Mouse (Mus musculus): ENCODE results near the gene Tnfsf9. TPM values are rescaled to one million over a fixed set of nuclear protein-coding genes. Genes with fewer than 3 reads are reported as not detected.

Gene Tnfsf9
- total and polyA plus RNA-seq, 2 experiments from 2014 or later: 3.6 to 3.8 TPM

DNA sequence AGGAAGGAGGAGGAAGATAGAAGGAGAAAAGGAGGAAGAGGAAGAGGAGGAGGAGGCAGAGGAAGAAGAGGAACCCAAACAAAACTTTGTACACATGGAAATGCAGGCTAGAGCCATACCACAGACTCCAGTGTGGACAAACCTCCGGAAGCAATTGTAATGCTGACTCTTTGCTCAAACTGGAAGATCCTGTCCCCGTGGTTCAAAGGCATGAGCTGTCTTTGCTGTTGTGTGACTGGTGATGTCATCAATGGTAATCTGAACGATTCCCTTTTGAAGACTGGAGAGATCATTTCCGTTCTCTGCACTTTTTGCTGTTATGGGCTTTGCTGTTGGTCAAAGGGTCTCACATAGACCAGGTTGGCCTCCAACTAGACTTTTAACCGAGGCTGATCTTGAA lies 6.8 kb upstream of the Tnfsf9 start:
- DNase-seq (ENCODE audit: low spot score) (no peak), ATAC-seq (ENCODE audit: low FRiP score) (no peak)
- Histone ChIP-seq H3K4me2 (ENCODE audit: low read depth, low read length, poor library complexity, severe bottlenecking) (no peak overlapping the region), H3K27ac (ENCODE audit: low read depth, low read length) (no peak overlapping the region), H3K4me1 (ENCODE audit: insufficient read depth, low read length) (no peaks in the 10 kb centered on the region; the same call in 1 of the 2 replicates), H3K9me3 (ENCODE audit: low read length) (no peaks in the 10 kb centered on the region), H3K36me3 (ENCODE audit: insufficient read depth, low read length) (no peaks in the 10 kb centered on the region), H3K27me3 (ENCODE audit: insufficient read depth, low read length) (no peaks in the 10 kb centered on the region), H3K9ac (replicated peaks; ENCODE audit: low read length, poor library complexity, severe bottlenecking) (no peak overlapping the region), H3K4me3 (ENCODE audit: low read depth, low read length) (no peak overlapping the region)
- TF ChIP-seq CTCF (IDR thresholded peaks at IDR 0.05): no peak
- WGBS: 82% methylated on average over 5 of the region's 5 CpGs

DNA sequence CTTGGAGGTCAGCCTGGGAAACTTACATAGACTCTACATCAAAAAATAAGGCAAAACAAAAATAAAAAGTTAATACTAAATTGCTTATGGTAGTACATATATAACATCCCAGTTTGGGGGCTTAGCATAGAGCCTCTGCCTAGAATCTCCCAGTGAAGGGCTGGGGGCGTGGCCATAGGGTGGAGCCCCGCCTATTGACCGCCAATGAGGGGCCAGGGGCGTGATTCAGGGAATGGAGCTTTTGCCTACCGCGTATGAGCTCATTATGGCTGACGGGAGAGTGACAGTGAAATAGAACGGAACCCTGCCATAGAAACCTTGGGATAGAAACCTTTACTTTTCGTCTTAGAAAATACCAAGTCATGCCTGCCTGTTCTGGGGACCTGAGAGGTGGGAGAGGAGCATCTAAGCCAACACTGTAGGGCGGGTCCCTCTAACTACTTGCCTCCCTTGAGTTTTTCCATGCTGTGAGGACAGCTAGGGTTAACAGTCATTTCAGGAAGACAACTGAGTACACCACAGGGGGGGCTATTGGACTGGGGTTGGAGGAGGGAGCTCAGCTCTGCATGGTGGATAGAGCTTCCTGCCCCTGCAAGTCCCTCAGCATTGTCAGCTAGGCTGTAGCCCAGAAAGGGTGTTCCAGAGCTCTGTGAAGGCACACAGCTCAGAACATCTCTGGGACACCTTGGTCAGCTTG lies 5.3 kb upstream of the Tnfsf9 start:
- Histone ChIP-seq H3K36me3 (ENCODE audit: insufficient read depth, low read length) (no peaks in the 10 kb centered on the region), H3K4me2 (ENCODE audit: low read depth, low read length, poor library complexity, severe bottlenecking) (no peak overlapping the region), H3K27ac (ENCODE audit: low read depth, low read length) (no peak overlapping the region), H3K4me1 (ENCODE audit: insufficient read depth, low read length) (no peaks in the 10 kb centered on the region; the same call in 1 of the 2 replicates), H3K27me3 (ENCODE audit: insufficient read depth, low read length) (no peaks in the 10 kb centered on the region), H3K9me3 (ENCODE audit: low read length) (no peaks in the 10 kb centered on the region), H3K4me3 (ENCODE audit: low read depth, low read length) (no peak overlapping the region), H3K9ac (replicated peaks; ENCODE audit: low read length, poor library complexity, severe bottlenecking) (no peak overlapping the region)
- 8% methylated on average over 10 of the region's 10 CpGs for WGBS
- TF ChIP-seq CTCF (IDR thresholded peaks at IDR 0.05): no peak
- ATAC-seq (ENCODE audit: low FRiP score) (no peak), DNase-seq (ENCODE audit: low spot score) (peak; percentile 17)

DNA sequence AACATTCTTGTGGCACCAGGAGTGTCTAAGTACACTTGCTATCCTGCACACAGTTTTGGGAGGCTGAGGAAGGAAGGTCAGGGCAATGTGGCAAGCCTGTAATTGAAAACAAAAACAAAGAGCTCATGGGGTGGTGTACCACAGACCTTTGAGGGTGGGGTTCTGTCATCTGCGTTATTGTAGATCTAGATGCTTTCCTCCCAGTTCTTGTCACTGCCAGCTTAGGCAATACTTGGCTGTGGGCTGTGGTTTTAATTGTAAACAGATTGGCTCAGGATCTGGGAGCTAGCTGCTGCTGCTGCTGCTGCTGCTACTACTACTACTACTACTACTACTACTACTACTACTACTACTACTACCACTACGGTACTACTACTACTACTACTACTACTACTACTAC lies 2.8 kb upstream of the Tnfsf9 start:
- H3K36me3 ChIP-seq (ENCODE audit: insufficient read depth, low read length): no peaks in the 10 kb centered on the region
- ATAC-seq (ENCODE audit: low FRiP score) (no peak), DNase-seq (ENCODE audit: low spot score) (no peak)
- H3K4me1 ChIP-seq (ENCODE audit: insufficient read depth, low read length): peaks cover 2% of the 10 kb centered on the region; the same call in 1 of the 2 replicates
- no peak for TF ChIP-seq CTCF (IDR thresholded peaks at IDR 0.05)
- no peak overlapping the region for H3K4me3 ChIP-seq (ENCODE audit: low read depth, low read length)
- H3K27me3 ChIP-seq (ENCODE audit: insufficient read depth, low read length): no peaks in the 10 kb centered on the region
- H3K4me2 ChIP-seq (ENCODE audit: low read depth, low read length, poor library complexity, severe bottlenecking): no peak overlapping the region
- H3K27ac ChIP-seq (ENCODE audit: low read depth, low read length): no peak overlapping the region
- 91% methylated on average over 2 of the region's 2 CpGs for WGBS
- H3K9ac ChIP-seq (replicated peaks; ENCODE audit: low read length, poor library complexity, severe bottlenecking): no peak overlapping the region
- H3K9me3 ChIP-seq (ENCODE audit: low read length): no peaks in the 10 kb centered on the region

DNA sequence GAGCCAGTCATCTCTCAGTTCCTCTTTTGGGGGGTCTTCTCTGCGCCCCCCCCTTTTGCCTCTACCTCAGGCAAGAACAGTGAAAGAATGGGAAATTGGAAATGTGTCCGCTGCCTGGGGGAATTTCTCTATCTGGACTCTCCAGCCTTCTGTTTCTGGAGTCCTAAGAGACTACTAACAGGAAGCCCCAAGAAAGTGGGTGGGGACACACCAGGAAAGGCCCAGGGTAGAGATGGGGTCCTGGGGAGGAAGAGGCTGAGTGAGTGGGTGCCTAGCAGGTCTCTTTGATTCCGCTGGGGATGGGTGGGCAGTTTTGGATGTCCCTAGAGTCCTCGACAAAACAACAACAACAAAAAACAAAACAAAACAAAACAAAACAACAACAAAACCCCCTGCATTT lies 629 bp upstream of the Tnfsf9 start:
- H3K9me3 ChIP-seq (ENCODE audit: low read length): no peaks in the 10 kb centered on the region
- peak overlapping the region; percentile 65 for H3K4me3 ChIP-seq (ENCODE audit: low read depth, low read length)
- peak overlapping the region; percentile 81 for H3K4me2 ChIP-seq (ENCODE audit: low read depth, low read length, poor library complexity, severe bottlenecking)
- H3K27ac ChIP-seq (ENCODE audit: low read depth, low read length): no peak overlapping the region
- H3K27me3 ChIP-seq (ENCODE audit: insufficient read depth, low read length): no peaks in the 10 kb centered on the region
- H3K4me1 ChIP-seq (ENCODE audit: insufficient read depth, low read length): peaks cover 2% of the 10 kb centered on the region; the same call in 1 of the 2 replicates
- TF ChIP-seq CTCF (IDR thresholded peaks at IDR 0.05): no peak
- ATAC-seq (ENCODE audit: low FRiP score) (no peak), DNase-seq (ENCODE audit: low spot score) (no peak)
- WGBS: 46% methylated on average over 4 of the region's 4 CpGs
- H3K9ac ChIP-seq (replicated peaks; ENCODE audit: low read length, poor library complexity, severe bottlenecking): no peak overlapping the region
- H3K36me3 ChIP-seq (ENCODE audit: insufficient read depth, low read length): no peaks in the 10 kb centered on the region

DNA sequence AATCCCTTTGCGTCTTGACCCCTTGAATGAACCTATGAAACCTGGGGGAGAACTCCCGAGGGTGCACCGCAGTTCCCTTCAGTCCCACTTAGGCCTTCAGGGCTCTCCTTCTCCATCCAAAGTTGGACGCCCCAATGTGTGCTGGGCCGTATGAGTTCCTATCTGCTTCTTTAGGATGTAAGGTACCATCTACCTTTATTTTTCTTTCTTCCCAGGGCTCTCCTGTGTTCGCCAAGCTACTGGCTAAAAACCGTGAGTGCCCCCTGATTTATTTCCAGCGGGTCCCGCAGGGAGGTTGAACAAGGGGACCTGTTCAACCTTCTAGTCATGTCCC lies 877 bp downstream of the Tnfsf9 start:
- H3K4me1 ChIP-seq (ENCODE audit: insufficient read depth, low read length): peaks cover 2% of the 10 kb centered on the region; the same call in 1 of the 2 replicates
- no peak for ATAC-seq (ENCODE audit: low FRiP score)
- no peak for TF ChIP-seq CTCF (IDR thresholded peaks at IDR 0.05)
- H3K4me3 ChIP-seq (ENCODE audit: low read depth, low read length): peak overlapping the region; percentile 65
- peak overlapping the region; percentile 70 for H3K9ac ChIP-seq (replicated peaks; ENCODE audit: low read length, poor library complexity, severe bottlenecking)
- H3K36me3 ChIP-seq (ENCODE audit: insufficient read depth, low read length): no peaks in the 10 kb centered on the region
- no peak overlapping the region for H3K27ac ChIP-seq (ENCODE audit: low read depth, low read length)
- DNase-seq (ENCODE audit: low spot score): no peak
- H3K9me3 ChIP-seq (ENCODE audit: low read length): no peaks in the 10 kb centered on the region
- 10% methylated on average over 9 of the region's 9 CpGs for WGBS
- H3K27me3 ChIP-seq (ENCODE audit: insufficient read depth, low read length): no peaks in the 10 kb centered on the region
- H3K4me2 ChIP-seq (ENCODE audit: low read depth, low read length, poor library complexity, severe bottlenecking): peak overlapping the region; percentile 81

DNA sequence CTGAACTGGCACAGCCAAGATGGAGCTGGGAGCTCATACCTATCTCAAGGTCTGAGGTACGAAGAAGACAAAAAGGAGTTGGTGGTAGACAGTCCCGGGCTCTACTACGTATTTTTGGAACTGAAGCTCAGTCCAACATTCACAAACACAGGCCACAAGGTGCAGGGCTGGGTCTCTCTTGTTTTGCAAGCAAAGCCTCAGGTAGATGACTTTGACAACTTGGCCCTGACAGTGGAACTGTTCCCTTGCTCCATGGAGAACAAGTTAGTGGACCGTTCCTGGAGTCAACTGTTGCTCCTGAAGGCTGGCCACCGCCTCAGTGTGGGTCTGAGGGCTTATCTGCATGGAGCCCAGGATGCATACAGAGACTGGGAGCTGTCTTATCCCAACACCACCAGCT lies 1.9 kb downstream of the Tnfsf9 start:
- Histone ChIP-seq H3K9me3 (ENCODE audit: low read length) (no peaks in the 10 kb centered on the region), H3K27me3 (ENCODE audit: insufficient read depth, low read length) (no peaks in the 10 kb centered on the region), H3K36me3 (ENCODE audit: insufficient read depth, low read length) (no peaks in the 10 kb centered on the region), H3K9ac (replicated peaks; ENCODE audit: low read length, poor library complexity, severe bottlenecking) (no peak overlapping the region), H3K4me2 (ENCODE audit: low read depth, low read length, poor library complexity, severe bottlenecking) (no peak overlapping the region), H3K27ac (ENCODE audit: low read depth, low read length) (no peak overlapping the region), H3K4me3 (ENCODE audit: low read depth, low read length) (no peak overlapping the region), H3K4me1 (ENCODE audit: insufficient read depth, low read length) (peaks cover 2% of the 10 kb centered on the region; the same call in 1 of the 2 replicates)
- ATAC-seq (ENCODE audit: low FRiP score): no peak
- DNase-seq (ENCODE audit: low spot score): no peak
- 89% methylated on average over 5 of the region's 5 CpGs for WGBS
- TF ChIP-seq CTCF (IDR thresholded peaks at IDR 0.05): no peak

Measured in midbrain, postnatal 0 days (tissue).